Mouse (Mus musculus): ENCODE results near the gene Gcnt3. TPM values are rescaled to one million over a fixed set of nuclear protein-coding genes. Genes with fewer than 3 reads are reported as not detected.

Gene Gcnt3
- total RNA-seq, 1 experiment, result 1.1 TPM

DNA sequence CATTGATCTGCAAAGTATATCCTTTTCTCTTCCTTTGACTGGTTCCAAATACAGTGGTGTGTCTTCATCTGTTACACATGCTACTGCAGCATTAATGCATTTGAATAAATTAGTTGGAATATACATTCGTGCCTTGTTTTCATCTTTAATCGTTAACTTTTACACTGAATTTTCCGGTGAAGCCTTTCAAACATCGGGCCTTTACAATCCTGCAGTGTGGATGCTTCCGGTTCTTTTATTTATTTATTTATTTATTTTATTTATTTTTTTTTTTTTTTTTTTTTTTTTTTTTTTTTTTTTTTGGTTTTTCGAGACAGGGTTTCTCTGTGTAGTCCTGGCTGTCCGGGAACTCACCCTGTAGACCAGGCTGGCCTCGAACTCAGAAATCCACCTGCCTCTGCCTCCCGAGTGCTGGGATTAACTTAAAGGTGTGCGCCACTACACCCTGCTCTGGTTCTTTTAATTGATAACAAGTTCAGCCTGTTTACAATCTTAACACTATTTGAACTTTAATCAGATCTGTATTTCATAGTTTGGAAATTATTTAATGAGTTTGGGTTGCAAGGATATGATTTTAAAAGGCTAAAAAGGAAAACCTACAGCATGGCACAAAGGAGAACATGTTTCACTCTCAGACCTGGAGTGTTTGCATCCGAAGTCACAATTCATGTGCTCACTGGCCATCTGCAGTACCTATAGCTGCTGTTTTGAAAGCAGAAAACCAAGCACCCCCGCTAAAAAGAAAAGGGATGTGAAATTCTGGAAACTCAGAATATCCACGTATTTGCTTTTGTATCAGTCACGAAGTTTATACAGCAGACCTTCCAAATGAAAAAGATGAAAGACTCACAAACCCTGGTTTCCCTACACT lies 26.1 kb downstream of the Gcnt3 start:
- Histone ChIP-seq H3K36me3 (ENCODE audit: control insufficient read depth, insufficient read depth, low read length, poor library complexity, severe bottlenecking) (peaks cover 10% of the 10 kb centered on the region; the same call in 1 of the 2 replicates), H3K4me3 (ENCODE audit: insufficient read depth in 1 of 2, low read depth in 1 of 2, low read length in 2 of 2, poor library complexity in 1 of 2, severe bottlenecking in 1 of 2) (peak overlapping the region in 1 of 2 experiments; percentile 86; a peak in 3 of 4 replicates), H3K27ac (ENCODE audit: insufficient read depth, low read depth, low read length, poor library complexity, severe bottlenecking) (no peak overlapping the region; the same call in 1 of the 2 replicates), H3K9ac (ENCODE audit: insufficient read depth, low read depth, low read length, poor library complexity, severe bottlenecking) (no peak overlapping the region; the same call in 1 of the 2 replicates), H3K9me3 (ENCODE audit: control insufficient read depth, insufficient read depth, low read depth, low read length) (no peaks in the 10 kb centered on the region), H3K4me1 (ENCODE audit: control insufficient read depth in 2 of 2, insufficient read depth in 2 of 2, low read length in 2 of 2, poor library complexity in 1 of 2) (no peaks in the 10 kb centered on the region; a peak in 3 of 4 replicates)
- TF ChIP-seq MAFK (IDR thresholded peaks at IDR 0.05; ENCODE audit: insufficient read depth, low read depth, low read length), result no peak
- TF ChIP-seq ZC3H11A (IDR thresholded peaks at IDR 0.05; ENCODE audit: borderline replicate concordance, low read depth, low read length), result no peak
- TF ChIP-seq ZNF384 (IDR thresholded peaks at IDR 0.05; ENCODE audit: low read depth, low read length), result peak; percentile 94
- no peak for TF ChIP-seq CHD2 (IDR thresholded peaks at IDR 0.05; ENCODE audit: low read depth, low read length)
- TF ChIP-seq HCFC1 (IDR thresholded peaks at IDR 0.05; ENCODE audit: borderline replicate concordance, insufficient read depth, low read length), result no peak
- in situ Hi-C loops (cut with MboI; ENCODE audit: low sequenced_read_pairs in 2 of 2, unreplicated experiment in 2 of 2), result no loop called here
- no peak for DNase-seq (ENCODE audit: low read depth, low spot score)

- H3K27ac ChIP-seq (ENCODE audit: insufficient read depth, low read depth, low read length, poor library complexity, severe bottlenecking), result no peak overlapping the region
- H3K9ac ChIP-seq (ENCODE audit: insufficient read depth, low read depth, low read length, poor library complexity, severe bottlenecking), result no peak overlapping the region
- DNase-seq (ENCODE audit: low read depth, low spot score), result no peak
- TF ChIP-seq HCFC1 (IDR thresholded peaks at IDR 0.05; ENCODE audit: borderline replicate concordance, insufficient read depth, low read length) (no peak), CHD2 (IDR thresholded peaks at IDR 0.05; ENCODE audit: low read depth, low read length) (no peak), MAFK (IDR thresholded peaks at IDR 0.05; ENCODE audit: insufficient read depth, low read depth, low read length) (no peak), ZC3H11A (IDR thresholded peaks at IDR 0.05; ENCODE audit: borderline replicate concordance, low read depth, low read length) (no peak), ZNF384 (IDR thresholded peaks at IDR 0.05; ENCODE audit: low read depth, low read length) (no peak)
- in situ Hi-C loops (cut with MboI; ENCODE audit: low sequenced_read_pairs in 2 of 2, unreplicated experiment in 2 of 2), result no loop called here
- peaks cover 10% of the 10 kb centered on the region; the same call in 1 of the 2 replicates for H3K36me3 ChIP-seq (ENCODE audit: control insufficient read depth, insufficient read depth, low read length, poor library complexity, severe bottlenecking)
- H3K4me3 ChIP-seq (ENCODE audit: insufficient read depth in 1 of 2, low read depth in 1 of 2, low read length in 2 of 2, poor library complexity in 1 of 2, severe bottlenecking in 1 of 2), result no peak overlapping the region
- no peaks in the 10 kb centered on the region; a peak in 3 of 4 replicates for H3K4me1 ChIP-seq (ENCODE audit: control insufficient read depth in 2 of 2, insufficient read depth in 2 of 2, low read length in 2 of 2, poor library complexity in 1 of 2)
- H3K9me3 ChIP-seq (ENCODE audit: control insufficient read depth, insufficient read depth, low read depth, low read length), result no peaks in the 10 kb centered on the region
Observed at GRCm38 (mm10) chr9:70010781-70011473, 27.0 kb downstream of the Gcnt3 start.

GRCm38 (mm10) chr9:70009754-70010304 lies 28.1 kb downstream of the Gcnt3 start:
- H3K9ac ChIP-seq (ENCODE audit: insufficient read depth, low read depth, low read length, poor library complexity, severe bottlenecking), result no peak overlapping the region
- no peaks in the 10 kb centered on the region; a peak in 3 of 4 replicates for H3K4me1 ChIP-seq (ENCODE audit: control insufficient read depth in 2 of 2, insufficient read depth in 2 of 2, low read length in 2 of 2, poor library complexity in 1 of 2)
- H3K36me3 ChIP-seq (ENCODE audit: control insufficient read depth, insufficient read depth, low read length, poor library complexity, severe bottlenecking), result peaks cover 10% of the 10 kb centered on the region
- in situ Hi-C loops (cut with MboI; ENCODE audit: low sequenced_read_pairs in 2 of 2, unreplicated experiment in 2 of 2), result no loop called here
- no peak for DNase-seq (ENCODE audit: low read depth, low spot score)
- no peaks in the 10 kb centered on the region for H3K9me3 ChIP-seq (ENCODE audit: control insufficient read depth, insufficient read depth, low read depth, low read length)
- no peak overlapping the region for H3K27ac ChIP-seq (ENCODE audit: insufficient read depth, low read depth, low read length, poor library complexity, severe bottlenecking)
- no peak for TF ChIP-seq HCFC1 (IDR thresholded peaks at IDR 0.05; ENCODE audit: borderline replicate concordance, insufficient read depth, low read length)
- no peak for TF ChIP-seq MAFK (IDR thresholded peaks at IDR 0.05; ENCODE audit: insufficient read depth, low read depth, low read length)
- TF ChIP-seq ZNF384 (IDR thresholded peaks at IDR 0.05; ENCODE audit: low read depth, low read length), result no peak
- no peak for TF ChIP-seq CHD2 (IDR thresholded peaks at IDR 0.05; ENCODE audit: low read depth, low read length)
- TF ChIP-seq ZC3H11A (IDR thresholded peaks at IDR 0.05; ENCODE audit: borderline replicate concordance, low read depth, low read length), result no peak
- H3K4me3 ChIP-seq (ENCODE audit: insufficient read depth in 1 of 2, low read depth in 1 of 2, low read length in 2 of 2, poor library complexity in 1 of 2, severe bottlenecking in 1 of 2), result no peak overlapping the region

DNA sequence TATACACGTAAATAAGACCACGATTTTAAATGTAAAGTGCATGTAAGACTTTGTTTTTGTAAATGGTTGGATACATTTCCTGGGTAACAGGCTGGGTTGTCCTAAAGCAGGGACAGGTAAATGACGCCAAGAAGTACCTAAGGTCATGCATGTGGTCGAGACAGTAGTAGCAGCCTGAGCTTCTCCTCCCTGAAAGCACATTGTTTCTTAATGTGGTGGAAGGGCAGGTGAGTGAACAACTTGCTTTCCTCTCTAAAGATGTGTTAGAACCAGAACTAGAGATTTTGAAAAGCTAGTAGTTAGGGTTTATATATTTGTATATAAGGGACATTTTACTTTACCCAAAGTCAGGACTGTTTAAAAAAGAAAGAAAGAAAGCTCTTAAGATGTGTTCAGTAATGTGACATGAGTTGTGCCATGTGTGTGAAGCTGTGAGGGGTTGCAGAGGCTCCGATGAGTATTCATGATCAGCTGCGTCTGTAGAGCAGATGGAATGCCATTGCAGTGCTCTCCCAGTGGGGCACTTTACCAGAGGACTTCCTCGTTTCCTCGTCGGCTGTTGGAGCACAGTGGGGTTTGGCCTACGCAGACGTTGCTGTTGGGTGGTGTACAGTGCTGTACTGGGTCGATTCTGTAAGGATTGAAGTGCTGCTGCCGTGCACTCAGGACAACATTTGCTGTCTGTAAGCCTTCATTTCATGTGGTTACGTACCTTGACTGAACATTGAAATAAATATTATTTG lies 30.2 kb downstream of the Gcnt3 start:
- H3K36me3 ChIP-seq (ENCODE audit: control insufficient read depth, insufficient read depth, low read length, poor library complexity, severe bottlenecking), result peaks cover 17% of the 10 kb centered on the region
- H3K9ac ChIP-seq (ENCODE audit: insufficient read depth, low read depth, low read length, poor library complexity, severe bottlenecking), result no peak overlapping the region
- no peak for DNase-seq (ENCODE audit: low read depth, low spot score)

More for the DNA sequence above, 30.2 kb downstream of the Gcnt3 start:
- in situ Hi-C loops (cut with MboI; ENCODE audit: low sequenced_read_pairs in 2 of 2, unreplicated experiment in 2 of 2), result no loop called here
- TF ChIP-seq MAFK (IDR thresholded peaks at IDR 0.05; ENCODE audit: insufficient read depth, low read depth, low read length) (no peak), ZNF384 (IDR thresholded peaks at IDR 0.05; ENCODE audit: low read depth, low read length) (no peak), ZC3H11A (IDR thresholded peaks at IDR 0.05; ENCODE audit: borderline replicate concordance, low read depth, low read length) (no peak), CHD2 (IDR thresholded peaks at IDR 0.05; ENCODE audit: low read depth, low read length) (no peak), HCFC1 (IDR thresholded peaks at IDR 0.05; ENCODE audit: borderline replicate concordance, insufficient read depth, low read length) (no peak)
- Histone ChIP-seq H3K4me1 (ENCODE audit: control insufficient read depth in 2 of 2, insufficient read depth in 2 of 2, low read length in 2 of 2, poor library complexity in 1 of 2) (no peaks in the 10 kb centered on the region), H3K9me3 (ENCODE audit: control insufficient read depth, insufficient read depth, low read depth, low read length) (no peaks in the 10 kb centered on the region), H3K4me3 (ENCODE audit: insufficient read depth in 1 of 2, low read depth in 1 of 2, low read length in 2 of 2, poor library complexity in 1 of 2, severe bottlenecking in 1 of 2) (no peak overlapping the region), H3K27ac (ENCODE audit: insufficient read depth, low read depth, low read length, poor library complexity, severe bottlenecking) (no peak overlapping the region)
